Mouse (Mus musculus) neutrophil, adult 5-6 weeks (primary cell): Measurements from ENCODE around the gene P2rx3. TPM values are rescaled to one million over a fixed set of nuclear protein-coding genes. Genes with fewer than 3 reads are reported as not detected.

Experiments
- total RNA-seq: library from RNA; stranded (forward); fragments of 200-1000 nt; gene quantifications from 2 replicates; pipeline ENCODE4 v1.2.3, GENCODE M21; 2017

P2rx3 gene
- total RNA-seq, 1 experiment from 2014 or later: not detected

Other genes starting within 250 kb of the P2rx3 start
- gene Ube2l6, start 238.6 kb downstream of the P2rx3 start, total RNA-seq: 95.3 and 99.8 TPM in 2 replicates
- not detected in 2 replicates for gene Smtnl1, start 214.8 kb downstream of the P2rx3 start, total RNA-seq
- gene Timm10, start 210.5 kb downstream of the P2rx3 start, total RNA-seq: 10.0 and 10.3 TPM in 2 replicates
- 3.4 and 4.7 TPM in 2 replicates for gene Slc43a1, start 198.6 kb downstream of the P2rx3 start, total RNA-seq
- gene Rtn4rl2, start 150.8 kb downstream of the P2rx3 start, total RNA-seq: not detected in 2 replicates
- 2.7 and 2.9 TPM in 2 replicates for gene Slc43a3, start 100.9 kb downstream of the P2rx3 start, total RNA-seq
- gene Prg2, start 57.0 kb downstream of the P2rx3 start, total RNA-seq: 0.93 TPM in 1 of 2 replicates, not detected in the other
- gene Prg3, start 49.2 kb downstream of the P2rx3 start, total RNA-seq: not detected in 2 replicates
- gene Ssrp1, start 228 bp downstream of the P2rx3 start, total RNA-seq: 133 and 139 TPM in 2 replicates
- 10.6 and 13.3 TPM in 2 replicates for gene Tnks1bp1, start 10.6 kb upstream of the P2rx3 start, total RNA-seq
- 0.47 TPM in 1 of 2 replicates, not detected in the other for gene Aplnr, start 98.8 kb upstream of the P2rx3 start, total RNA-seq
- gene Lrrc55, start 159.7 kb upstream of the P2rx3 start, total RNA-seq: not detected in 2 replicates